Mouse (Mus musculus) myocyte (in vitro differentiated cells): Measurements from ENCODE around the gene Tiam1.

Source experiments
- MYOG ChIP-seq, 3 experiments: IDR thresholded peaks; one replicate each; pipeline ENCODE4 v1.6.1; 2011; ENCODE audit warnings: control low read depth in 2 of 3, low read depth in 2 of 3, mild to moderate bottlenecking in 2 of 3; ENCODE audit not compliant: insufficient read length in 2 of 3, control insufficient read depth in 1 of 3, insufficient read depth in 1 of 3
- POLR2A ChIP-seq: IDR thresholded peaks from one replicate; pipeline ENCODE4 v1.6.1; 2011; ENCODE audit warnings: low read depth, mild to moderate bottlenecking, control low read depth, moderate library complexity; ENCODE audit not compliant: insufficient read length

- TF ChIP-seq POLR2A (no peak), MYOG (IDR thresholded peaks at IDR 0.05; ENCODE audit: control insufficient read depth in 1 of 3, insufficient read depth in 1 of 3, insufficient read length in 2 of 3, low read depth in 2 of 3) (no peak)
Measured at GRCm38 (mm10) chr16:89739559-89739958, 404.0 kb downstream of the Tiam1 start.
